Comparison of ENCODE assay signal across 18 mouse cellular contexts in the genomic region with DNA sequence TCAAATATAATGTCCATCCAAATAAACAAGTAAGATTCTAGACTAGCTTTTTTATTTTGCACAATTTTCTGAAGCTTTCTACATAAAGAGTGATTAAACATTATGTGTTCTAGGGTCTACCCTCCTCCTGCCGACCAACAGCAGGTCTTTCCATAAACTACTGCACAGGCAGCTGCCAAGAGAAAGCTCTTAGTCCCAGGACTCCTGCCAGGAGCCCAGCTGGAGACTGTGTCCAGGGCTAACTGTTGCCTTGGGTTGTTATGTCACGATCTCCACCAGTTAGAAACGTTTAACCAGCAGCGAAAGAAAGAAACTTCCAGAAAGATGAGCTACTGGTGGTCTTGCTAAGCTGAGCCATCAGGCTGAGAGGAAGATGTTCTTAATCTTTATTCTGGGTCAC.
DNase-seq lines count a peak whose midpoint lies in the region; ATAC-seq and TF ChIP-seq lines count a peak whose summit lies in the region.
"Had no signal": no experiment of that assay in that cellular context is flagged by ENCODE, and none has a peak within 500 bp of the region (broad histone marks: within the 10 kb centered on the region; RNA-seq: fewer than 3 reads in every experiment).

No protein-coding gene starts in this region.

- H3K79me2 ChIP-seq in heart, adult 2 months (replicated peaks; ENCODE audit: control insufficient read depth, insufficient read depth, low read length): no peaks in the 10 kb centered on the region

- H3K4me2 ChIP-seq in heart, embryonic 12.5 days: no peak overlapping the region
- H3K4me2 ChIP-seq in lung, postnatal 0 days (replicated peaks; ENCODE audit: low read depth, low read length): no peak overlapping the region
- H3K4me2 ChIP-seq: embryonic facial prominence, embryonic 12.5 days; forebrain, embryonic 13.5 days; heart, embryonic 13.5 days; midbrain, embryonic 15.5 days; neural tube, embryonic 15.5 days had no signal

- no peak for TF ChIP-seq POLR2A in heart, adult 2 months (IDR thresholded peaks at IDR 0.05; ENCODE audit: insufficient read depth, low read depth, low read length)

- DNase-seq in heart, adult 2 months: peak; percentile 74 to 75
- peak; percentile 34 for DNase-seq in gastrocnemius, adult 18-20 months (ENCODE audit: low spot score)
- peak; percentile 60 for DNase-seq in heart, postnatal 25 days (ENCODE audit: low spot score)
- DNase-seq in lung, postnatal 0 days (ENCODE audit: low spot score): peak; percentile 38
- DNase-seq in thymus, postnatal 4 days: no peak
- no peak for DNase-seq in urinary bladder, adult 2 months (ENCODE audit: low spot score)
- DNase-seq in embryo, embryonic 11 days: no peak
- DNase-seq: adrenal gland, adult 8-10 months; cerebellum, adult 11-12 months; right cerebral cortex, postnatal 25 days had no signal

- H3K9me3 ChIP-seq in heart, embryonic 12.5 days (replicated peaks): no peaks in the 10 kb centered on the region
- H3K9me3 ChIP-seq in lung, postnatal 0 days (ENCODE audit: low read length): no peaks in the 10 kb centered on the region
- H3K9me3 ChIP-seq: embryonic facial prominence, embryonic 12.5 days; forebrain, embryonic 13.5 days; heart, embryonic 13.5 days; midbrain, embryonic 15.5 days; neural tube, embryonic 15.5 days had no signal

- no peaks in the 10 kb centered on the region for H3K27me3 ChIP-seq in heart, adult 2 months (ENCODE audit: control insufficient read depth, insufficient read depth, low read length)
- no peaks in the 10 kb centered on the region for H3K27me3 ChIP-seq in heart, embryonic 12.5 days (replicated peaks)
- H3K27me3 ChIP-seq in lung, postnatal 0 days (replicated peaks; ENCODE audit: insufficient read depth, low read length): no peaks in the 10 kb centered on the region
- H3K27me3 ChIP-seq: embryonic facial prominence, embryonic 12.5 days; forebrain, embryonic 13.5 days; heart, embryonic 13.5 days; midbrain, embryonic 15.5 days; neural tube, embryonic 15.5 days had no signal

- H3K36me3 ChIP-seq in heart, adult 2 months (ENCODE audit: control insufficient read depth, insufficient read depth, low read length): no peaks in the 10 kb centered on the region; the same call in 1 of the 2 replicates
- H3K36me3 ChIP-seq in heart, embryonic 12.5 days: no peaks in the 10 kb centered on the region
- no peaks in the 10 kb centered on the region for H3K36me3 ChIP-seq in lung, postnatal 0 days (ENCODE audit: insufficient read depth, low read length)
- H3K36me3 ChIP-seq: embryonic facial prominence, embryonic 12.5 days; heart, embryonic 13.5 days; midbrain, embryonic 15.5 days; neural tube, embryonic 15.5 days had no signal

- intact Hi-C loops in heart, adult 2 months (cut with DNase I): no loop called here
- intact Hi-C loops in heart, postnatal 25 days (cut with DNase I): no loop called here

- H3K27ac ChIP-seq in heart, adult 2 months: no peak overlapping the region
- H3K27ac ChIP-seq in heart, embryonic 12.5 days (ENCODE audit: poor library complexity, severe bottlenecking): no peak overlapping the region
- H3K27ac ChIP-seq in lung, postnatal 0 days (ENCODE audit: low read length): no peak overlapping the region
- H3K27ac ChIP-seq: embryonic facial prominence, embryonic 12.5 days; forebrain, embryonic 13.5 days; heart, embryonic 13.5 days; left cerebral cortex, adult 2 months; liver, embryonic 14.5 days; midbrain, embryonic 15.5 days; neural tube, embryonic 15.5 days had no signal

- no peak for TF ChIP-seq CTCF in heart, adult 2 months (IDR thresholded peaks at IDR 0.05)
- TF ChIP-seq CTCF in lung, postnatal 0 days (IDR thresholded peaks at IDR 0.05): no peak

- H3K4me1 ChIP-seq in heart, adult 2 months (ENCODE audit: control insufficient read depth, insufficient read depth, low read length): peaks cover 2% of the 10 kb centered on the region
- H3K4me1 ChIP-seq in heart, embryonic 12.5 days (replicated peaks): 0 out of 2 replicates have a peak, but pooled peaks cover 5% of the 10 kb centered on the region
- H3K4me1 ChIP-seq in lung, postnatal 0 days (ENCODE audit: insufficient read depth, low read depth, low read length): no peaks in the 10 kb centered on the region
- H3K4me1 ChIP-seq: embryonic facial prominence, embryonic 12.5 days; forebrain, embryonic 13.5 days; midbrain, embryonic 15.5 days; neural tube, embryonic 15.5 days had no signal

- TF ChIP-seq EP300 in heart, adult 2 months (IDR thresholded peaks at IDR 0.05; ENCODE audit: insufficient read depth, low read depth, low read length): 0 out of 2 replicates have a peak, but pooled peaks have one; percentile 14
- no peak for TF ChIP-seq EP300 in lung, postnatal 0 days (IDR thresholded peaks at IDR 0.05)

- ATAC-seq in heart, embryonic 12.5 days (ENCODE audit: insufficient number of reproducible peaks, low FRiP score): no peak
- no peak for ATAC-seq in lung, postnatal 0 days
- ATAC-seq: forebrain, embryonic 13.5 days; midbrain, embryonic 15.5 days had no signal

- H3K4me3 ChIP-seq in heart, adult 2 months: no peak overlapping the region
- H3K4me3 ChIP-seq in heart, embryonic 12.5 days: no peak overlapping the region
- H3K4me3 ChIP-seq in lung, postnatal 0 days (ENCODE audit: low read depth, low read length): no peak overlapping the region
- H3K4me3 ChIP-seq: embryonic facial prominence, embryonic 12.5 days; forebrain, embryonic 13.5 days; heart, embryonic 13.5 days; left cerebral cortex, adult 2 months; midbrain, embryonic 15.5 days; neural tube, embryonic 15.5 days had no signal

- no peak overlapping the region for H3K9ac ChIP-seq in heart, adult 2 months (ENCODE audit: low read depth, low read length)
- no peak overlapping the region for H3K9ac ChIP-seq in heart, embryonic 12.5 days
- no peak overlapping the region for H3K9ac ChIP-seq in lung, postnatal 0 days (replicated peaks; ENCODE audit: low read depth)
- H3K9ac ChIP-seq: embryonic facial prominence, embryonic 12.5 days; forebrain, embryonic 13.5 days; heart, embryonic 13.5 days; liver, embryonic 14.5 days; midbrain, embryonic 15.5 days; neural tube, embryonic 15.5 days had no signal

- 46% methylated on average over 4 of the region's 4 CpGs for WGBS in heart, adult 2 months
- 63% methylated on average over 4 of the region's 4 CpGs for WGBS in heart, embryonic 12.5 days
- 20% methylated on average over 4 of the region's 4 CpGs for WGBS in lung, postnatal 0 days

Comparison
In these comparisons a context has a peak if more than half of its experiments do, and no peak if none do; other contexts are left out.
1. DNase-seq: peak in heart, adult 2 months (2 of 2), gastrocnemius, adult 18-20 months (single experiment), heart, postnatal 25 days (single experiment) and lung, postnatal 0 days (single experiment); none in thymus, postnatal 4 days (single experiment), urinary bladder, adult 2 months (single experiment) and embryo, embryonic 11 days (single experiment).